9 mouse cellular contexts compared by ENCODE assay signal in the genomic region with DNA sequence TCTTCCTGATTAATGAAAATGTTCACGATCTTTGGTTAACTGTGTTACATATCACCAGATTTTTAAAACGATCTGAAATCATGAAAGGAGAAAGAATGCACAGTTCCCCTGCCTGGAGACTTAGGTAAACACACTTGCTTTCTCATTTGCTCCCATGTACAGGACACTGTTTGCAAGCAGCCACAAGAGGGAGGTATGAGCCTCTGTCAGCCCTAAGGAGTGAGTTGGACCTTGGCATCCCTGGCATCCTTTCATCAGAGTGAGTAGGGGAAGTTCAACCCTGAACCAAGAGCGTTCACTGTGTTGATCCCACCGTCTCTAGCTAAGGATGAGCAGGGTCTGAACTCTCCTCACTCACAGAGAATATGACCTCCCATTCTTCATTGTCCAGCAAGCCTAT. TPM values are rescaled to one million over a fixed set of nuclear protein-coding genes. Genes with fewer than 3 reads are reported as not detected.
DNase-seq lines count a peak whose midpoint lies in the region; ATAC-seq lines count a peak whose summit lies in the region.
"Had no signal": no experiment of that assay in that cellular context is flagged by ENCODE, and none has a peak within 500 bp of the region (broad histone marks: within the 10 kb centered on the region; RNA-seq: fewer than 3 reads in every experiment).

No protein-coding gene starts in this region.

- H3K4me3 ChIP-seq in kidney, embryonic 15.5 days (replicated peaks): no peak overlapping the region
- H3K4me3 ChIP-seq in midbrain, embryonic 11.5 days (ENCODE audit: low read depth, low read length): no peak overlapping the region
- H3K4me3 ChIP-seq: neural tube, embryonic 12.5 days had no signal

- peak; percentile 32 for DNase-seq in heart, adult 8-10 months (ENCODE audit: low spot score)
- DNase-seq in heart, postnatal 36 days: no peak
- peak; percentile 74 for DNase-seq in 416B (ENCODE audit: low read depth)
- DNase-seq in adipocyte (ENCODE audit: low spot score): peak; percentile 86
- DNase-seq in urinary bladder, adult 18-20 months (ENCODE audit: low spot score in 2 of 2): no peak
- no peak for DNase-seq in midbrain, embryonic 11.5 days (ENCODE audit: low spot score, missing footprints)
- DNase-seq in T-cell, adult 2 months (ENCODE audit: low spot score): no peak

- WGBS in kidney, embryonic 15.5 days: 57% methylated on average over 4 of the region's 4 CpGs
- WGBS in midbrain, embryonic 11.5 days: 79% methylated on average over 4 of the region's 4 CpGs

- peaks cover 9% of the 10 kb centered on the region for H3K4me1 ChIP-seq in kidney, embryonic 15.5 days
- no peaks in the 10 kb centered on the region for H3K4me1 ChIP-seq in midbrain, embryonic 11.5 days (ENCODE audit: control insufficient read depth, insufficient read depth, low read length)

- H3K9ac ChIP-seq in kidney, embryonic 15.5 days: no peak overlapping the region
- no peak overlapping the region for H3K9ac ChIP-seq in midbrain, embryonic 11.5 days (ENCODE audit: low read length)
- H3K9ac ChIP-seq: neural tube, embryonic 12.5 days had no signal

- no peaks in the 10 kb centered on the region for H3K27me3 ChIP-seq in kidney, embryonic 15.5 days
- no peaks in the 10 kb centered on the region for H3K27me3 ChIP-seq in midbrain, embryonic 11.5 days (ENCODE audit: control insufficient read depth, insufficient read depth, low read length)
- H3K27me3 ChIP-seq: neural tube, embryonic 12.5 days had no signal

- no peaks in the 10 kb centered on the region for H3K9me3 ChIP-seq in kidney, embryonic 15.5 days (replicated peaks)
- H3K9me3 ChIP-seq in midbrain, embryonic 11.5 days (ENCODE audit: control insufficient read depth, low read length): no peaks in the 10 kb centered on the region
- H3K9me3 ChIP-seq: neural tube, embryonic 12.5 days had no signal

- intact Hi-C loops in heart, postnatal 36 days (cut with DNase I): loop anchor here (5.0 kb wide), 2 partner anchors 86 to 206 kb away; no protein-coding TSS in a partner anchor

- ATAC-seq in kidney, embryonic 15.5 days (replicated peaks; ENCODE audit: low FRiP score): 0 out of 2 replicates have a peak, but pooled peaks have one; percentile 34
- ATAC-seq in midbrain, embryonic 11.5 days (ENCODE audit: low FRiP score): no peak

- no peak overlapping the region for H3K4me2 ChIP-seq in kidney, embryonic 15.5 days
- no peak overlapping the region for H3K4me2 ChIP-seq in midbrain, embryonic 11.5 days
- H3K4me2 ChIP-seq: neural tube, embryonic 12.5 days had no signal

- H3K27ac ChIP-seq in kidney, embryonic 15.5 days: no peak overlapping the region
- H3K27ac ChIP-seq in midbrain, embryonic 11.5 days (ENCODE audit: low read depth, low read length): no peak overlapping the region
- H3K27ac ChIP-seq: neural tube, embryonic 12.5 days had no signal

- H3K36me3 ChIP-seq in kidney, embryonic 15.5 days: no peaks in the 10 kb centered on the region
- H3K36me3 ChIP-seq in midbrain, embryonic 11.5 days (ENCODE audit: control insufficient read depth, insufficient read depth, low read length): no peaks in the 10 kb centered on the region
- H3K36me3 ChIP-seq: neural tube, embryonic 12.5 days had no signal

RNA-seq across cellular contexts. Expression of gene Sparcl1, which starts 18.0 kb away (rescaled TPM):
- total RNA-seq in heart, adult 8-10 months (2022): 100 to 1,000 TPM; 165 to 223 (median 203) TPM
- total RNA-seq in heart, postnatal 36 days (2021): 100 to 1,000 TPM; 218 to 246 TPM
- 47.6 and 68.2 TPM in 2 replicates for polyA plus RNA-seq in kidney, embryonic 15.5 days (2015; fragmentation: Nextera tagmentation; extraction: Ambion mirVana)
- polyA plus RNA-seq in midbrain, embryonic 11.5 days (2014; fragmentation: Nextera tagmentation; extraction: Ambion mirVana): 49.8 and 58.3 TPM in 2 replicates

RNA-seq across cellular contexts. Expression of gene Dspp, which starts 39.0 kb away (rescaled TPM):
- not detected for total RNA-seq in heart, adult 8-10 months (2022)
- total RNA-seq in heart, postnatal 36 days (2021): not detected
- polyA plus RNA-seq in kidney, embryonic 15.5 days (2015; fragmentation: Nextera tagmentation; extraction: Ambion mirVana): not detected in 2 replicates
- not detected in 2 replicates for polyA plus RNA-seq in midbrain, embryonic 11.5 days (2014; fragmentation: Nextera tagmentation; extraction: Ambion mirVana)
- polyA plus RNA-seq: neural tube, embryonic 12.5 days had no signal

RNA-seq across cellular contexts. Expression of gene Gm17660, which starts 54.1 kb away (rescaled TPM):
- total RNA-seq in heart, adult 8-10 months (2022): not detected
- total RNA-seq in heart, postnatal 36 days (2021): not detected
- 0.38 TPM in 1 of 2 replicates, not detected in the other for polyA plus RNA-seq in kidney, embryonic 15.5 days (2015; fragmentation: Nextera tagmentation; extraction: Ambion mirVana)
- polyA plus RNA-seq in midbrain, embryonic 11.5 days (2014; fragmentation: Nextera tagmentation; extraction: Ambion mirVana): 0.29 TPM in 1 of 2 replicates, not detected in the other
- polyA plus RNA-seq: neural tube, embryonic 12.5 days had no signal

Comparison
In these comparisons a context has a peak if more than half of its experiments do, and no peak if none do; other contexts are left out.
1. DNase-seq: peak in heart, adult 8-10 months (single experiment), 416B (single experiment) and adipocyte (single experiment); none in heart, postnatal 36 days (0 of 2), urinary bladder, adult 18-20 months (0 of 2), midbrain, embryonic 11.5 days (single experiment) and T-cell, adult 2 months (single experiment).